Mouse (Mus musculus): ENCODE measurements at regions not wholly inside any gene's neighbourhood (a gene's known extent, or its start where the extent isn't known, plus 50 kb on each side); places are given as distances from the start of the nearest gene placed in this dataset.
"Not testable (repeated sequence)": the region's sequence is repeated elsewhere in the genome, so short reads cannot be mapped to it uniquely, and the experiment has no call there.

- ChIA-PET CTCF (interaction anchor here in 1 of 4 experiments (0.6 kb wide), 1 partner anchor 94 kb away, joined by 3 read pairs; no protein-coding TSS in a partner anchor), POLR2A (no interaction called here)
These were observed 1255.7 kb upstream of the Nudt12 start for GRCm38 (mm10) chr17:60268846-60269245.

- ChIA-PET CTCF (interaction anchor here in 1 of 4 experiments (0.7 kb wide), 1 partner anchor 10 kb away, joined by 4 read pairs; no protein-coding TSS in a partner anchor), POLR2A (no interaction called here)
These were observed 1254.4 kb upstream of the Nudt12 start for GRCm38 (mm10) chr17:60267247-60268216.

GRCm38 (mm10) chr17:60255338-60255737, 1242.2 kb upstream of the Nudt12 start:
- POLR2A ChIA-PET, result not testable (repeated sequence)
- CTCF ChIA-PET, result interaction anchor here in 1 of 4 experiments (0.6 kb wide), 1 partner anchor 1065 kb away, joined by 24 read pairs; no protein-coding TSS in a partner anchor

- ChIA-PET POLR2A (no interaction called here), CTCF (no interaction called here)
These were observed 1236.8 kb upstream of the Nudt12 start for GRCm38 (mm10) chr17:60249923-60250322.

- POLR2A ChIA-PET, result no interaction called here
- CTCF ChIA-PET, result no interaction called here
These were observed 1221.3 kb upstream of the Nudt12 start for GRCm38 (mm10) chr17:60234519-60234918.

- ChIA-PET POLR2A (no interaction called here), CTCF (no interaction called here)
These were observed 1183.8 kb upstream of the Nudt12 start for GRCm38 (mm10) chr17:60197004-60197403.

GRCm38 (mm10) chr17:60181241-60181640, 1168.1 kb upstream of the Nudt12 start:
- ChIA-PET POLR2A (no interaction called here), CTCF (no interaction called here)

GRCm38 (mm10) chr17:60180646-60181045, 1167.5 kb upstream of the Nudt12 start:
- POLR2A ChIA-PET, result no interaction called here
- CTCF ChIA-PET, result no interaction called here

- ChIA-PET CTCF (no interaction called here), POLR2A (no interaction called here)
These were observed 1152.4 kb upstream of the Nudt12 start for GRCm38 (mm10) chr17:60165592-60165991.

GRCm38 (mm10) chr17:60130589-60130988, 1117.4 kb upstream of the Nudt12 start:
- POLR2A ChIA-PET, result no interaction called here

GRCm38 (mm10) chr17:60098763-60099162, 1085.6 kb upstream of the Nudt12 start:
- CTCF ChIA-PET, result no interaction called here
- POLR2A ChIA-PET, result no interaction called here

More at GRCm38 (mm10) chr17:60130589-60130988, 1117.4 kb upstream of the Nudt12 start:
- CTCF ChIA-PET, result no interaction called here

Data from embryonic stem cell, embryonic (primary cell).